9 mouse cellular contexts compared by ENCODE assay signal in the genomic region with DNA sequence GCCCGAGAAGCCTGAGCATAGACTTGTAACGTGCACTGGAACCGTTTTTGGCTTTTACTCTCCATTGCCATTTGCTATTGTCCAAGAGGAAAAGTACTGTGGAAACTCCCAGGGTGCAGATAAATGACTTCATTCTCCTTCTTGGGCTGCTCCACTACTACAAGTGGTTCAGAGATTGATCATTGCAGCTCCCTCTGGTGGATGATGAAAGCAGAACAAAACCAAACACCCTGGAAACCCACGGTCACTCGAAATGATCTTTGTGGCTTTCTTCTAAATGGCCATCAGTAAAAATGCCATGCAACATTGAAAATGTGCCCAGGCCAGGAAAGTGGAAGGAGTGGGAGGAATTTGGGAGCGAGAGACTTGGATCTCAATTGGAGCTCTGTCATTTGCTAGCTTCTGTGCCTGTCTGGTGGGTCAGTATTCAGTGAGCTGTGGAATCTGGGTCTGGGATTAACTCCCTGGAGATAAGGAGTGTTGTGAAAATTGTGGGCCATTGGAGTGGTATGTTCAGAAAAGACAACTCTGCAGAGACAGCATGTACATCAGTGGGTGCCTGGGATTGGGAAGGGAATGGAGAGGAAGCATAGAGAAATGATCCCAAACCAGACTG.
DNase-seq lines count a peak whose midpoint lies in the region; ATAC-seq lines count a peak whose summit lies in the region.
"Had no signal": no experiment of that assay in that cellular context is flagged by ENCODE, and none has a peak within 500 bp of the region (broad histone marks: within the 10 kb centered on the region; RNA-seq: fewer than 3 reads in every experiment).

No protein-coding gene starts in this region.

- peak; percentile 47; the same call in 1 of the 2 replicates for ATAC-seq in intestine, embryonic 14.5 days (replicated peaks; ENCODE audit: low FRiP score, low TSS enrichment, low read depth)
- ATAC-seq in midbrain, embryonic 13.5 days = peak; percentile 77
- 0 out of 2 replicates have a peak, but pooled peaks have one; percentile 43 for ATAC-seq in stomach, embryonic 15.5 days (ENCODE audit: insufficient read depth, low FRiP score, low read depth)

- no peaks in the 10 kb centered on the region for H3K36me3 ChIP-seq in intestine, embryonic 14.5 days (ENCODE audit: control insufficient read depth, insufficient read depth, low read length)
- H3K36me3 ChIP-seq in midbrain, embryonic 13.5 days = no peaks in the 10 kb centered on the region
- no peaks in the 10 kb centered on the region for H3K36me3 ChIP-seq in stomach, embryonic 15.5 days
- H3K36me3 ChIP-seq: embryonic facial prominence, embryonic 12.5 days had no signal

- no peak overlapping the region for H3K4me2 ChIP-seq in intestine, embryonic 14.5 days (ENCODE audit: low read length)
- H3K4me2 ChIP-seq in midbrain, embryonic 13.5 days (replicated peaks) = no peak overlapping the region
- no peak overlapping the region for H3K4me2 ChIP-seq in stomach, embryonic 15.5 days
- H3K4me2 ChIP-seq: embryonic facial prominence, embryonic 12.5 days had no signal

- no peaks in the 10 kb centered on the region for H3K9me3 ChIP-seq in intestine, embryonic 14.5 days (ENCODE audit: control insufficient read depth, low read length)
- H3K9me3 ChIP-seq in midbrain, embryonic 13.5 days = no peaks in the 10 kb centered on the region
- H3K9me3 ChIP-seq in stomach, embryonic 15.5 days = no peaks in the 10 kb centered on the region
- H3K9me3 ChIP-seq: embryonic facial prominence, embryonic 12.5 days had no signal

- H3K4me3 ChIP-seq in intestine, embryonic 14.5 days (ENCODE audit: low read depth, low read length) = no peak overlapping the region
- H3K4me3 ChIP-seq in midbrain, embryonic 13.5 days (replicated peaks) = no peak overlapping the region
- H3K4me3 ChIP-seq in stomach, embryonic 15.5 days (replicated peaks) = no peak overlapping the region
- H3K4me3 ChIP-seq: embryonic facial prominence, embryonic 12.5 days had no signal

- 37% methylated on average over 6 of the region's 6 CpGs for WGBS in intestine, embryonic 14.5 days
- 36% methylated on average over 6 of the region's 6 CpGs for WGBS in midbrain, embryonic 13.5 days
- 27% methylated on average over 6 of the region's 6 CpGs for WGBS in stomach, embryonic 15.5 days

- no peaks in the 10 kb centered on the region for H3K27me3 ChIP-seq in intestine, embryonic 14.5 days (replicated peaks; ENCODE audit: control insufficient read depth, insufficient read depth, low read length)
- H3K27me3 ChIP-seq in midbrain, embryonic 13.5 days = no peaks in the 10 kb centered on the region
- no peaks in the 10 kb centered on the region for H3K27me3 ChIP-seq in stomach, embryonic 15.5 days (replicated peaks)
- H3K27me3 ChIP-seq: embryonic facial prominence, embryonic 12.5 days had no signal

- H3K4me1 ChIP-seq in intestine, embryonic 14.5 days (replicated peaks; ENCODE audit: control insufficient read depth, insufficient read depth, low read length) = no peaks in the 10 kb centered on the region; the same call in 1 of the 2 replicates
- no peaks in the 10 kb centered on the region for H3K4me1 ChIP-seq in midbrain, embryonic 13.5 days (replicated peaks)
- no peaks in the 10 kb centered on the region for H3K4me1 ChIP-seq in stomach, embryonic 15.5 days
- H3K4me1 ChIP-seq: embryonic facial prominence, embryonic 12.5 days had no signal

- peak; percentile 11 for DNase-seq in 3134 (ENCODE audit: extremely low read depth, insufficient read length, low spot score)
- DNase-seq in Muller cell, postnatal 12 days (ENCODE audit: inconsistent ontology term) = peak; percentile 79
- DNase-seq in cerebellum, postnatal 25 days = peak; percentile 52 to 66
- peak; percentile 24 to 35 for DNase-seq in gastrocnemius, adult 8-10 months (ENCODE audit: low spot score in 2 of 2)
- peak; percentile 62 for DNase-seq in intestine, embryonic 14.5 days (ENCODE audit: low spot score)
- DNase-seq in left cerebral cortex, adult 18-20 months (ENCODE audit: low spot score in 2 of 2) = peak; percentile 58

- no peak overlapping the region for H3K27ac ChIP-seq in intestine, embryonic 14.5 days (ENCODE audit: low read depth)
- no peak overlapping the region for H3K27ac ChIP-seq in midbrain, embryonic 13.5 days
- H3K27ac ChIP-seq in stomach, embryonic 15.5 days = no peak overlapping the region
- H3K27ac ChIP-seq: embryonic facial prominence, embryonic 12.5 days had no signal

- no peak overlapping the region for H3K9ac ChIP-seq in intestine, embryonic 14.5 days (ENCODE audit: low read length)
- H3K9ac ChIP-seq in midbrain, embryonic 13.5 days (replicated peaks) = no peak overlapping the region
- H3K9ac ChIP-seq in stomach, embryonic 15.5 days = no peak overlapping the region
- H3K9ac ChIP-seq: embryonic facial prominence, embryonic 12.5 days had no signal

Comparison
In these comparisons a context has a peak if more than half of its experiments do, and no peak if none do; other contexts are left out.
1. DNase-seq: peak in every context shown above with its lines; median percentile 79 in Muller cell, postnatal 12 days; 62 in intestine, embryonic 14.5 days; 59 in cerebellum, postnatal 25 days; 58 in left cerebral cortex, adult 18-20 months; 30 in gastrocnemius, adult 8-10 months; 11 in 3134.